ENCODE assay signal across 9 mouse cellular contexts in the genomic region with DNA sequence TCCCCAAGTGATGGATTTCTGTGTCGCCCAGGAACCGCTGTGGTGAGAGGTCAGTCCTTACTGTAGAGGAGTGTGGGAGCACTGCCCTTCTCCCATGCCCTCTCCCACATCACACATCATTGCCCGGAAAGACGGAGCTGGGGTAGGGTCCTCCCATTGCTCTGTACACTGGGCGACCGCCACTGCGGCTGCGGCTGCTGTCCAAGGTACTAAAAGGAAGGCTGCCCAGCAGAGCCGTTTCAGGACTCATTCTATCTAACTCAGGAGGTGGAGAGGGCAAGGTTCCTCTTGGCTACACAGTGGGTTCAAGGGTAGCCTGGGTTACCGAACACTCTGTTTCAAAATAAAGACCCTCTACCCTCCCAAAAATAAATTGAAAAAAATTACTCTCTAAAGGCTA. TPM values are rescaled to one million over a fixed set of nuclear protein-coding genes. Genes with fewer than 3 reads are reported as not detected.
DNase-seq lines count a peak whose midpoint lies in the region; ATAC-seq and TF ChIP-seq lines count a peak whose summit lies in the region.
"Had no signal": no experiment of that assay in that cellular context is flagged by ENCODE, and none has a peak within 500 bp of the region (broad histone marks: within the 10 kb centered on the region; RNA-seq: fewer than 3 reads in every experiment).

No protein-coding gene starts in this region.

- TF ChIP-seq POLR2A in myocyte (IDR thresholded peaks at IDR 0.05; ENCODE audit: insufficient read length, low read depth), result no peak

- no peak for TF ChIP-seq EP300 in lung, postnatal 0 days (IDR thresholded peaks at IDR 0.05)

- H3K4me2 ChIP-seq in forebrain, embryonic 12.5 days, result no peak overlapping the region
- H3K4me2 ChIP-seq in lung, postnatal 0 days (replicated peaks; ENCODE audit: low read depth, low read length), result no peak overlapping the region
- no peak overlapping the region for H3K4me2 ChIP-seq in myocyte (ENCODE audit: low read depth)

- H3K27ac ChIP-seq in forebrain, embryonic 10.5 days, result no peak overlapping the region
- H3K27ac ChIP-seq in forebrain, embryonic 12.5 days, result no peak overlapping the region
- no peak overlapping the region for H3K27ac ChIP-seq in lung, postnatal 0 days (ENCODE audit: low read length)

- H3K36me3 ChIP-seq in forebrain, embryonic 10.5 days (replicated peaks), result no peaks in the 10 kb centered on the region
- H3K36me3 ChIP-seq in forebrain, embryonic 12.5 days (replicated peaks), result no peaks in the 10 kb centered on the region
- H3K36me3 ChIP-seq in lung, postnatal 0 days (ENCODE audit: insufficient read depth, low read length), result no peaks in the 10 kb centered on the region
- H3K36me3 ChIP-seq in myocyte (ENCODE audit: control insufficient read depth, insufficient read depth), result no peaks in the 10 kb centered on the region

- ATAC-seq in forebrain, embryonic 12.5 days (ENCODE audit: low FRiP score), result no peak
- peak; percentile 32; the same call in 1 of the 2 replicates for ATAC-seq in lung, postnatal 0 days
- ATAC-seq: forebrain, embryonic 14.5 days had no signal

- TF ChIP-seq CTCF in lung, postnatal 0 days (IDR thresholded peaks at IDR 0.05), result no peak

- H3K27me3 ChIP-seq in forebrain, embryonic 10.5 days (ENCODE audit: poor library complexity, severe bottlenecking), result peaks cover 54% of the 10 kb centered on the region
- peaks cover 33% of the 10 kb centered on the region for H3K27me3 ChIP-seq in forebrain, embryonic 12.5 days
- H3K27me3 ChIP-seq in lung, postnatal 0 days (replicated peaks; ENCODE audit: insufficient read depth, low read length), result 0 out of 2 replicates have a peak, but pooled peaks cover 1% of the 10 kb centered on the region
- H3K27me3 ChIP-seq in myocyte (ENCODE audit: control insufficient read depth, insufficient read depth, insufficient read length), result peaks cover 29% of the 10 kb centered on the region

- H3ac ChIP-seq in myocyte (ENCODE audit: control insufficient read depth, insufficient read length), result no peak overlapping the region

- WGBS in forebrain, embryonic 10.5 days, result 7% methylated on average over 10 of the region's 10 CpGs
- WGBS in forebrain, embryonic 12.5 days, result 6% methylated on average over 10 of the region's 10 CpGs
- 10% methylated on average over 10 of the region's 10 CpGs for WGBS in lung, postnatal 0 days

- H3K9me3 ChIP-seq in forebrain, embryonic 10.5 days, result no peaks in the 10 kb centered on the region
- H3K9me3 ChIP-seq in forebrain, embryonic 12.5 days, result no peaks in the 10 kb centered on the region
- no peaks in the 10 kb centered on the region for H3K9me3 ChIP-seq in lung, postnatal 0 days (ENCODE audit: low read length)

- H3K9ac ChIP-seq in forebrain, embryonic 12.5 days, result no peak overlapping the region
- H3K9ac ChIP-seq in lung, postnatal 0 days (replicated peaks; ENCODE audit: low read depth), result no peak overlapping the region

- H3K4me3 ChIP-seq in forebrain, embryonic 10.5 days, result no peak overlapping the region
- H3K4me3 ChIP-seq in forebrain, embryonic 12.5 days (replicated peaks), result no peak overlapping the region
- H3K4me3 ChIP-seq in lung, postnatal 0 days (ENCODE audit: low read depth, low read length), result no peak overlapping the region
- no peak overlapping the region for H3K4me3 ChIP-seq in myocyte

- H3K4me1 ChIP-seq in forebrain, embryonic 10.5 days, result peaks cover 17% of the 10 kb centered on the region
- peaks cover 22% of the 10 kb centered on the region for H3K4me1 ChIP-seq in forebrain, embryonic 12.5 days
- no peaks in the 10 kb centered on the region for H3K4me1 ChIP-seq in lung, postnatal 0 days (ENCODE audit: insufficient read depth, low read depth, low read length)

- DNase-seq in forebrain, embryonic 10.5 days (ENCODE audit: extremely low spot score, low spot score), result peak; percentile 45
- DNase-seq in lung, postnatal 0 days (ENCODE audit: low spot score), result peak; percentile 42
- no peak for DNase-seq in lung, postnatal 36 days
- peak; percentile 74 for DNase-seq in embryo, embryonic 10.5 days (ENCODE audit: low spot score)
- no peak for DNase-seq in frontal cortex, postnatal 25 days (ENCODE audit: low spot score in 2 of 2)
- DNase-seq in MN1 (ENCODE audit: low spot score), result no peak

- H3K79me2 ChIP-seq in myocyte (ENCODE audit: control insufficient read depth, insufficient read depth), result no peaks in the 10 kb centered on the region

TF ChIP-seq in myocyte, 11 proteins besides CTCF, POLR2A, EP300 and RAD21:
- TF ChIP-seq REST (IDR thresholded peaks at IDR 0.05; ENCODE audit: insufficient read depth, insufficient read length), result peak; percentile 89
- no peak for TF ChIP-seq TCF3 (IDR thresholded peaks at IDR 0.05; ENCODE audit: insufficient read length, low read depth)
- TF ChIP-seq CEBPB (IDR thresholded peaks at IDR 0.05; ENCODE audit: insufficient read depth, poor library complexity, severe bottlenecking), result no peak

RNA-seq across cellular contexts. Expression of a gene that starts 33.6 kb away (rescaled TPM):
- polyA plus RNA-seq in forebrain, embryonic 10.5 days (2016; fragmentation: Nextera tagmentation; extraction: Ambion mirVana), result 5.5 and 7.0 TPM in 2 replicates
- polyA plus RNA-seq in forebrain, embryonic 12.5 days (2016; fragmentation: Nextera tagmentation; extraction: Ambion mirVana), result 22.3 and 28.6 TPM in 2 replicates
- polyA plus RNA-seq in lung, postnatal 0 days (2015; fragmentation: Nextera tagmentation; extraction: Ambion mirVana), result 0.98 and 1.4 TPM in 2 replicates
- 0.01 TPM for polyA plus RNA-seq in myocyte (2012; fragmentation: generic; extraction: Trizol)

Comparison
In these comparisons a context has a peak if more than half of its experiments do, and no peak if none do; other contexts are left out.
1. DNase-seq: peak in forebrain, embryonic 10.5 days (single experiment), lung, postnatal 0 days (single experiment) and embryo, embryonic 10.5 days (single experiment); none in lung, postnatal 36 days (single experiment), frontal cortex, postnatal 25 days (0 of 2) and MN1 (single experiment).